Mouse (Mus musculus): ENCODE measurements around the gene Sap18. TPM values are rescaled to one million over a fixed set of nuclear protein-coding genes. Genes with fewer than 3 reads are reported as not detected.
"Not testable (repeated sequence)": the region's sequence is repeated elsewhere in the genome, so short reads cannot be mapped to it uniquely, and the experiment has no call there.

Sap18 gene
- 100 to 1,000 TPM in 1 of 4 experiments, 10 to 100 TPM in 3; 85.9 to 102 (median 91.8) TPM for total RNA-seq (2022)

- DNase-seq (ENCODE audit: low spot score): peak; percentile 98
These were observed at the start of gene Sap18 for GRCm38 (mm10) chr14:57797991-57798931. Gene Sap18 (plus strand): TSS chr14:57798180.

DNA sequence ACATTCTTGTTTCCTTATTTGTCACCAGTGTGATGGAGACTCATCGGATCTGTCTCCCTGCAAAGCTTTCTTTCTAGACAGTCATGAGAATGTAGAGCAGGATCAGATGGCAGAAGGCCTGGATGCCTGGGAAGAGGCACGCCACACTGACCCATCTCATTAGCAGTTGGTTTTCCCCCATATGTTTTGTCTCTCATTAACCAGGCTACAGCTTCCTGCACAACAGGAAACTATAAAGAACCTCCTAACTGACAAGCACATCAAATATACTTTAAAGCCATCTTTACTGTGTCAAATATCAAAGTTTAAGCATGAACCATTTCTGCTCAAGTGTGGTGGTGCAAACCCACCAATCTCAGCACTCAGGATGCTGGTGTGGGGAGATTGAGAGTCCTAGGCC is 48.5 kb upstream of the Sap18 start:
- DNase-seq (ENCODE audit: low spot score): no peak

DNA sequence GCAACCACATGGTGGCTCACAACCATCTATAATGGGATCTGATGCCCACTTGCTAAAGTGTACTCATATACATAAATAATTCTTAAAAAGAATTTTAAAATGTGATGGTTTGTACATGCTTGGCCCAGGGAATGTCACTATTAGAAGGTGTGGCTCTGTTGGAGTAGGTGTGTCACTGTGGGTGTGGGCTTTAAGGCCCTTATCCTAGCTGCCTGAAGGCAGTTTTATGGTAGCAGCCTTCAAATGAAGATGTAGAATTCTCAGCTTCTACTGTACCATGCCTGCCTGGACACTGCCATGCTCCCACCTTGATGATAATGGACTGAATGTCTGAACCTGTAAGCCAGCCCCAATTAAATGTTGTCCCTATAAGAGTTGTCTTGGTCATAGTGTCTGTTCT is 47.0 kb upstream of the Sap18 start:
- not testable (repeated sequence) for DNase-seq (ENCODE audit: low spot score)

DNA sequence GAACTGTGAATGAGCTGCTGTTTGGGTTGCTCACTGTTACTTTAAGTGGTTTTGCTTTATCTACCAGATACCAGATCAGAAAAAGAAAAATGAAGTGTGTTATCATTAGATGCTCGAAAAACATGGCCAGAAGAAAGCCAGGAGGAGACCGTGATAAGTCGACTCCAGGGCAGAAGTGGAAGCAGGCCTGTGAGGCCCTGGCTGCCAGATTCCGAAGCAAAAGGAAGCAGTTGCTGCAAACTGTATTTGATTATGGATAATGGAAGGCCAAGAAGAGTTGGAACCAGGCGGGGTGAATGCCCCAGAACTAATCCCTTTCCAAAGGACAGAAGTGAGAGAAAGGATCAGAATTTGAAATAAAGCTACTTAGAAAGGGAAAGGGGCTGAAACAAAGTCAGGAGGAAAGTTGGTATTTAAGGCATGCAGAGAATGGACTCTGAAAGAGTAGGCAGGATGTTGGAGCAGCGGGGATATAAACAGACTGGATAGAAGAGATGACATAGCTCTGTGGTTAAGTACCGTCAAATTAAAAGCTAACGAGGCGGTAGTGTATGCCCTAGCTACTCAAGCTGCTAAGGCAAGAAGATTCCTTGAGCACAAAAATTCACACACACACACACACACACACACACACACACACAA is 44.5 kb upstream of the Sap18 start:
- DNase-seq (ENCODE audit: low spot score): no peak

DNA sequence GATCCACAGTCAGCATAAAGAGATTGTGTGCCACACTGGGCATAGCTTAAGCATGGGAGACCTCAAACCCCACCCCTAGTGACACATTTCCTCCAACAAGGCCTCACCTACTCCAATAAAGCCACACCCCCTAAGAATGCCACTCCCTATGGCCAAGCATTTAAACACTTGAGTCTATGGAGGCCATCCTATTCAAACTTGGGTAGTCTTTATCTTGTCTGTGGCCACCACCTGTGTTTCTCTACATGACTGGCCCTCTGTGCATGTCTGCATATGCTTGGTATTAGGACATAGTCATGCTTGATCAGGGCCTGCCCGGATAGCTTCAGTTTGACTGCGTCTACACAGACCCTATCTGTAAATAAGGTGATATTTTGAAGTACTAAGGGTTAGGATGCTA is 42.3 kb upstream of the Sap18 start:
- no peak for DNase-seq (ENCODE audit: low spot score)

GRCm38 (mm10) chr14:57756094-57756493 is 41.9 kb upstream of the Sap18 start:
- no peak for DNase-seq (ENCODE audit: low spot score)

GRCm38 (mm10) chr14:57758237-57758636 is 39.7 kb upstream of the Sap18 start, which contains the start of gene Lats2:
Gene Lats2 (minus strand): TSS chr14:57758388.
- DNase-seq (ENCODE audit: low spot score): no peak

DNA sequence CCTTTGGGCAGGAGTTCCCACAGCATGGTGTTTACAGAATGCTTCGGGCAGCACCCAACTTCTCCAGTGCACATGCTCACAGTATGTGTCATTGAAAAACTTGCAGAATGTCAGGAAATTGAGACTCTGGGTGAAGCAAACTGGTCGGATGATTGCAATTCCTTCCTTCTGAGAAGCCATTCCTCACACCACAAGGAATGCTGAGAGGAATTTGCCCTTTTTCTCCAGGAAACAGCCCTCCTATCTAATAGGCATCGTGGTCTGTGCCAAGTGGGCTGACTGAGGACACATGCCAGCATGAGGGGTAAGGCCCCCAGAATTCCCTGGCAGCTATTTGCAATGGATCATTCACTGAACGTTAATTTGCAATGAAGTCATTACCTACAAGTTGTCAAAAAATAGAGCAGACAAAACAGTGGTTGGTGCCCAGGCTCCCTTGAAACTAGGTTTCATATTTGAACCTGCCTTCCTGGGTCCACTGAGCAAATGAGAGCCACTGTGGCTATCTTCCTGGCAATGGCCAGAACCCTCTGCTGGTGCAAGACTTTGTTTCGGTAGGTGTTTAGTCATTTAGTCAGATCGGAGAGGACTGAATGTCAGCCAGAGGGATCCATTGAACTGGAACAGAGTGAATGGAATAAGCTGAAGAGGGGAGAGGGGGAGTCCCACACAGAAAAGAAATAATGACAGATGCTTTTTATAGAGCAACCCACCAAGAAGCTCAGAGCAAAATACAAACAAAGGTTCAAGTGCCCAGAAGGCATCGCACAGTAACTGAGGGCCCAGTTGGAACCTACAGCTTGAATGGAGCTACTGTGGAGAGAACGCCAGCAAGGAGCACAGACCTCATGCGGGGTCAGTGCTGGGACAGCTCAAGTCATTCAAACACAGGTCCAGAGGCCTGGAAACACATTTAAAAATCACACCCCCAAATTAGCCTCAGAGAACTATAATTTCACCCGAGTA is 37.2 kb upstream of the Sap18 start:
- DNase-seq (ENCODE audit: low spot score): no peak

DNA sequence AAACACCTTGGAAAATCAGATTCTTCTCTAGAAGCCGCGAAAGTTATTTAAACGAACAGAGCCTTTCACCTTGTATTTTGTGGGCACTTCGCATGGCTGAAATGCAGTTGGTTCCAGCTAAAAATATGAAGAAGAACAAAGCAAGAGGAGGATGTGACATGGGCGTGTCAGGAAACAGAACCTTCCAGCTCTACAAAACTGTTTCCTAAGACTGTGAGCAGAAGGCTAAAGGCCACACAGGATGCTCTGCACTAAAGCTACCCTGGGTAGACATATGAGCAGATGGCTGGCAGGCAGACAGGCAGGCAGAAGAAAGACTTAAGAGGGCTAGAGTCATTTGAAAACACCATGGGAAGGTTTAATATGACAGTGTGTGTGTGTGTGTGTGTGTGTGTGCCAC is 28.9 kb upstream of the Sap18 start:
- DNase-seq (ENCODE audit: low spot score): no peak

- no peak for DNase-seq (ENCODE audit: low spot score)
These were observed 25.7 kb upstream of the Sap18 start for GRCm38 (mm10) chr14:57772157-57772815.

DNA sequence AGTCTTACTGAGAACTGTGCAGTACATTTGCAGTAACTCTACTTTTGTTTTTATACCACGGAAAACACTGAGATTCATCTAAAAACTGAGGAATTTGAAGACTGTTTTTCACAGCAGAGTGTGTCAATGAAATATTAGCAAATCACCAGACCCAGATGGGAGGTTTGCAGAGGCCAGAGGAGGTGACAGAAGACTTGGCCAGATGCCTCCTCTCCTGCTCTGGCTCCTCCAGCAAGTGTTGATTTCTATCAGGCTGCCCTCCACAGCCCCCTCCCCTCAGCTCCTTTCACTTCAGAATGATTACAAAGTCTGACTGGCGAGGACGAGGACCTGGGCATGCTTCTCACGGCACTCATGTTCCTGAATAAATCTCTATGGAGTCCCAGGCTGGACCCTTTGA is 10.6 kb upstream of the Sap18 start:
- no peak for DNase-seq (ENCODE audit: low spot score)

DNA sequence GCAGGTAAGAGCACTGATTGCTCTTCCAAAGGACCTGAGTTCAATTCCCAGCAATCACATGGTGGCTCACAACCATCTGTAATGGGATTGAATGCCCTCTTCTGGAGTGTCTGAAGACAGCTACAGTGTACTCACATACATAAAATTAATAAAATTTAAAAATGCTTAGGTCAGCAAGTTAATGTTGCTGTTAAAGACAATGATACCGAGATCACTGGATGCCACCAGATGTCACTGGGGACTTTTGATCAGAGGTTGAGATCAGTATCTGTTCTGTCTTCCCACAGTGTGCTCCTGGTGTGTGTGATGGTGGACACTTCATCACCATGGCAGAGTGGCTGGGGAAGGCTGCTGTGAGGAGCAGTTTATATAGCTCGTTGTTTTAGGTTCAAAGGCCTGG is 8.7 kb upstream of the Sap18 start:
- no peak for DNase-seq (ENCODE audit: low spot score)

DNA sequence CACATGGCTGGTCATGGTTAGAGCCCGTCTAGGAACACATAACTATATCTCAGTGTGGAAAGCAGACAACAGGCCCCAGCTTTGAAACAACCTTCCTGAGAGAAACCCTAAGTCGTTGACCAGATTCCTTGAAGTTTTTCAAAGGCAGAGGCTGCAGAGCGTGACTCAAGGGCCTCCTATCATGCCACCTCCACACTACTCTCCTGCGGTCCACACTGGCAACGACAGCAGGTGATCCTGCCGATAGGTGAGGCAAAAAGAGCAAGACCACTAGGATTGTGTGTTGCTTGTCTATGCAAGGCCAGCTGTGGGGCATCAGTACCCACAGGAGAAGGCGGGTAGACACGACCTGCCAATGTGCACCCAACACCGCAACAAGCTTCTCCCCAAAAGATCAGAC is 8.2 kb upstream of the Sap18 start:
- DNase-seq (ENCODE audit: low spot score): no peak

- DNase-seq (ENCODE audit: low spot score): no peak
These were observed 6.8 kb upstream of the Sap18 start for GRCm38 (mm10) chr14:57791171-57791570.

DNA sequence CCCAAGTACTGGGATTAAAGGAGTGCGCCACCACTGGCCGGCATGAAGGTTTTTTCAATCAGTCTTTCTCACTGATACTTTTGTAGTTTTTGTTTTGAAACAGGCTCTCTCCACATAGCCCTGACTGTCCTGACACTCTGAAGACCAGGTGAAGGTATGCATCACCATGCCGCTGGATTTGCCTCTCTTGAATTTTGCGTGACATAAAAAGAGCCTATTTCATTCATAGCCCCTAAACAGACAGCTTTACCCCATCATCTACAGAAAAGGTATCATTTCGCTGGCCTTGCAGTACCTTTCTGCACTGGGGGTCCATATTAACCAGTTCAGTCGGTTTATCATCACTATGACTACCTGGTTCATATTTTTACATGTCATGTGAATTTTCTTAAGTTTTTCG is 429 bp upstream of the Sap18 start:
- DNase-seq (ENCODE audit: low spot score): no peak

- DNase-seq (ENCODE audit: low spot score): no peak
These were observed 5.8 kb downstream of the Sap18 start for GRCm38 (mm10) chr14:57803731-57804130.

- peak; percentile 13 for DNase-seq (ENCODE audit: low spot score)
These were observed 10.6 kb downstream of the Sap18 start for GRCm38 (mm10) chr14:57808558-57808957.

- no peak for DNase-seq (ENCODE audit: low spot score)
These were observed 12.9 kb downstream of the Sap18 start for GRCm38 (mm10) chr14:57810886-57811285.

DNA sequence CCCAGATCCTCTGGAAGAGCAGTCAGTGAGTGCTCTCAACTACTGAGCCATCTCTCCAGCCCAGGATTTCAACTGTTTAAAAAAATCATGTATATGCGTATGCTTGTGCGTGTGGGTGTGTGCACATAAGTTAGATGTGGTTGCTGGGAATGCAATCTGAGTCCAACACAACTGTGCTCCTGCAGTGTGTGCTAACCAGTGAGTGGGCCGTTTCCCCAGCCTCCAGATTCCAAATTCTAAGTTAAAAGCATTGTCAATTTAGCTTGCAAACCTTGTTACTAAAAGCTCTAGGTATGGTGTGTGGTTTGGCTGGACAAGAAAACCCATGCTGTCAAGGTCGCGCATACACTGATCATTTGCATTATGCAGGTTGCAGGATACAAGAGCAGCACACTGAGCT is 13.9 kb downstream of the Sap18 start:
- DNase-seq (ENCODE audit: low spot score): no peak

DNA sequence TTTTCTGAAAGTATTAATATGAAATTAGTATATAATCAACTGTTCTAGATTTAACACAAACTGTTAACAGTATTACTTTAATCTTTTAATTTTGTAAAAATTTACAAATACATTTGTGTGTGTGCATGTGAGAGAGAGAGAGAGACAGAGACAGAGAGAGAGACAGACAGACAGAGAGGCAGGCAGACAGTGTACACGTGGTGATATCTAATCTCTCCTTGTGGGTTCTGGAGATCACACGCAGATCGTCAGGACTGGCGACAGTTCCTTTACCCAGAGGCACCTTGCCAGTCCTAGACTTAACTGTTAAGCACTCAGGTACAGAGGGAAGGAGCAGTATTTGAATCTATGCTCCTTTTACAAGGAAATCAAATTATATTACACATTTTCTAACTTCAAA is 22.9 kb downstream of the Sap18 start:
- DNase-seq (ENCODE audit: low spot score): no peak

All from heart, adult 8-10 months (tissue).